ENCODE assay signal across 19 mouse cellular contexts in genomic region chr6:24451026-24451821, GRCm38 (mm10).
DNase-seq lines count a peak whose midpoint lies in the region; ATAC-seq lines count a peak whose summit lies in the region.
"Had no signal": no experiment of that assay in that cellular context is flagged by ENCODE, and none has a peak within 500 bp of the region (broad histone marks: within the 10 kb centered on the region; RNA-seq: fewer than 3 reads in every experiment).

No protein-coding gene starts in this region.

- no peaks in the 10 kb centered on the region for H3K36me3 ChIP-seq in hindbrain, embryonic 14.5 days (replicated peaks; ENCODE audit: control insufficient read depth, insufficient read depth)
- no peaks in the 10 kb centered on the region for H3K36me3 ChIP-seq in hindbrain, embryonic 16.5 days (ENCODE audit: control insufficient read depth, insufficient read depth, low read length)
- no peaks in the 10 kb centered on the region for H3K36me3 ChIP-seq in neural tube, embryonic 11.5 days (ENCODE audit: control insufficient read depth, insufficient read depth, low read length)
- no peaks in the 10 kb centered on the region for H3K36me3 ChIP-seq in neural tube, embryonic 15.5 days
- no peaks in the 10 kb centered on the region for H3K36me3 ChIP-seq in forebrain, embryonic 16.5 days (ENCODE audit: control insufficient read depth, insufficient read depth)
- H3K36me3 ChIP-seq in liver, embryonic 11.5 days (ENCODE audit: control insufficient read depth, insufficient read depth, low read length), result no peaks in the 10 kb centered on the region
- H3K36me3 ChIP-seq: hindbrain, embryonic 13.5 days; intestine, embryonic 15.5 days; midbrain, embryonic 10.5 days; neural tube, embryonic 12.5 days had no signal

- 84% methylated on average over 22 of the region's 22 CpGs for WGBS in hindbrain, embryonic 14.5 days
- WGBS in hindbrain, embryonic 16.5 days, result 85% methylated on average over 22 of the region's 22 CpGs
- WGBS in neural tube, embryonic 11.5 days, result 85% methylated on average over 22 of the region's 22 CpGs
- WGBS in neural tube, embryonic 15.5 days, result 79% methylated on average over 22 of the region's 22 CpGs
- 85% methylated on average over 22 of the region's 22 CpGs for WGBS in forebrain, embryonic 16.5 days
- WGBS in liver, embryonic 11.5 days, result 49% methylated on average over 22 of the region's 22 CpGs

- no peak overlapping the region for H3K9ac ChIP-seq in hindbrain, embryonic 14.5 days
- H3K9ac ChIP-seq in hindbrain, embryonic 16.5 days (ENCODE audit: low read depth, low read length), result no peak overlapping the region
- H3K9ac ChIP-seq in neural tube, embryonic 11.5 days (ENCODE audit: low read length), result no peak overlapping the region
- no peak overlapping the region for H3K9ac ChIP-seq in neural tube, embryonic 15.5 days (replicated peaks)
- H3K9ac ChIP-seq in forebrain, embryonic 16.5 days (replicated peaks; ENCODE audit: low read depth, low read length), result no peak overlapping the region
- H3K9ac ChIP-seq in liver, embryonic 11.5 days (ENCODE audit: low read depth, low read length), result no peak overlapping the region
- H3K9ac ChIP-seq: hindbrain, embryonic 13.5 days; intestine, embryonic 15.5 days; liver, postnatal 0 days; neural tube, embryonic 12.5 days had no signal

- DNase-seq in hindbrain, embryonic 14.5 days (ENCODE audit: low spot score), result peak; percentile 23
- DNase-seq in neural tube, embryonic 11.5 days (ENCODE audit: low spot score), result peak; percentile 9
- peak; percentile 31 for DNase-seq in kidney, postnatal 10 days
- no peak for DNase-seq in liver, embryonic 11.5 days (ENCODE audit: low spot score)
- DNase-seq: adrenal gland, adult 2 months; cerebellum, adult 9-11 months; gastrocnemius, adult 2 months; left cerebral cortex, postnatal 4 days; liver; liver, postnatal 0 days; lung, postnatal 4 days; right cerebral cortex, adult 18-20 months had no signal

- H3K4me3 ChIP-seq in hindbrain, embryonic 14.5 days (replicated peaks; ENCODE audit: low read length), result no peak overlapping the region
- H3K4me3 ChIP-seq in hindbrain, embryonic 16.5 days (ENCODE audit: low read length), result no peak overlapping the region
- H3K4me3 ChIP-seq in neural tube, embryonic 11.5 days (ENCODE audit: low read depth, low read length), result no peak overlapping the region
- no peak overlapping the region for H3K4me3 ChIP-seq in neural tube, embryonic 15.5 days (replicated peaks)
- no peak overlapping the region for H3K4me3 ChIP-seq in forebrain, embryonic 16.5 days (replicated peaks; ENCODE audit: low read length)
- H3K4me3 ChIP-seq in liver, embryonic 11.5 days (ENCODE audit: low read depth, low read length), result no peak overlapping the region
- H3K4me3 ChIP-seq: gastrocnemius, adult 2 months; hindbrain, embryonic 13.5 days; intestine, embryonic 15.5 days; midbrain, embryonic 10.5 days; neural tube, embryonic 12.5 days had no signal

- ATAC-seq in hindbrain, embryonic 14.5 days (ENCODE audit: low FRiP score), result no peak
- ATAC-seq in hindbrain, embryonic 16.5 days, result no peak
- ATAC-seq in neural tube, embryonic 11.5 days (ENCODE audit: insufficient read depth, low FRiP score, low TSS enrichment), result no peak
- ATAC-seq in neural tube, embryonic 15.5 days (ENCODE audit: low FRiP score), result no peak
- ATAC-seq in forebrain, embryonic 16.5 days, result no peak
- ATAC-seq in liver, embryonic 11.5 days (replicated peaks; ENCODE audit: low FRiP score), result no peak
- ATAC-seq: intestine, embryonic 15.5 days; liver, postnatal 0 days had no signal

- H3K27me3 ChIP-seq in hindbrain, embryonic 14.5 days (ENCODE audit: control insufficient read depth, insufficient read depth, low read length), result no peaks in the 10 kb centered on the region
- no peaks in the 10 kb centered on the region for H3K27me3 ChIP-seq in hindbrain, embryonic 16.5 days (replicated peaks; ENCODE audit: control insufficient read depth, insufficient read depth, low read length)
- no peaks in the 10 kb centered on the region for H3K27me3 ChIP-seq in neural tube, embryonic 11.5 days (ENCODE audit: control insufficient read depth, insufficient read depth, low read length)
- H3K27me3 ChIP-seq in neural tube, embryonic 15.5 days (replicated peaks), result no peaks in the 10 kb centered on the region
- H3K27me3 ChIP-seq in forebrain, embryonic 16.5 days (replicated peaks; ENCODE audit: control insufficient read depth, insufficient read depth, low read length), result no peaks in the 10 kb centered on the region
- no peaks in the 10 kb centered on the region for H3K27me3 ChIP-seq in liver, embryonic 11.5 days (replicated peaks; ENCODE audit: control insufficient read depth, insufficient read depth, low read length)
- H3K27me3 ChIP-seq: hindbrain, embryonic 13.5 days; intestine, embryonic 15.5 days; neural tube, embryonic 12.5 days had no signal

- H3K9me3 ChIP-seq in hindbrain, embryonic 14.5 days (ENCODE audit: control insufficient read depth, low read length), result no peaks in the 10 kb centered on the region
- no peaks in the 10 kb centered on the region for H3K9me3 ChIP-seq in hindbrain, embryonic 16.5 days (ENCODE audit: control insufficient read depth, low read length)
- H3K9me3 ChIP-seq in neural tube, embryonic 11.5 days (ENCODE audit: control insufficient read depth, low read length), result no peaks in the 10 kb centered on the region
- no peaks in the 10 kb centered on the region for H3K9me3 ChIP-seq in neural tube, embryonic 15.5 days (replicated peaks)
- H3K9me3 ChIP-seq in forebrain, embryonic 16.5 days (ENCODE audit: control insufficient read depth, low read length), result no peaks in the 10 kb centered on the region
- H3K9me3 ChIP-seq in liver, embryonic 11.5 days (ENCODE audit: control insufficient read depth, low read length), result no peaks in the 10 kb centered on the region
- H3K9me3 ChIP-seq: hindbrain, embryonic 13.5 days; intestine, embryonic 15.5 days had no signal

- no peak overlapping the region for H3K4me2 ChIP-seq in hindbrain, embryonic 14.5 days (replicated peaks)
- no peak overlapping the region for H3K4me2 ChIP-seq in hindbrain, embryonic 16.5 days (ENCODE audit: low read length)
- no peak overlapping the region for H3K4me2 ChIP-seq in neural tube, embryonic 11.5 days (ENCODE audit: low read depth)
- H3K4me2 ChIP-seq in neural tube, embryonic 15.5 days, result no peak overlapping the region
- no peak overlapping the region for H3K4me2 ChIP-seq in forebrain, embryonic 16.5 days (ENCODE audit: low read length)
- no peak overlapping the region for H3K4me2 ChIP-seq in liver, embryonic 11.5 days
- H3K4me2 ChIP-seq: hindbrain, embryonic 13.5 days; intestine, embryonic 15.5 days; neural tube, embryonic 12.5 days had no signal

- H3K27ac ChIP-seq in hindbrain, embryonic 14.5 days, result no peak overlapping the region
- no peak overlapping the region for H3K27ac ChIP-seq in hindbrain, embryonic 16.5 days (ENCODE audit: low read depth, low read length)
- H3K27ac ChIP-seq in neural tube, embryonic 11.5 days (ENCODE audit: low read depth, low read length), result no peak overlapping the region
- no peak overlapping the region for H3K27ac ChIP-seq in neural tube, embryonic 15.5 days (replicated peaks)
- no peak overlapping the region for H3K27ac ChIP-seq in forebrain, embryonic 16.5 days (ENCODE audit: low read length)
- H3K27ac ChIP-seq in liver, embryonic 11.5 days (ENCODE audit: low read depth, low read length), result no peak overlapping the region
- H3K27ac ChIP-seq: gastrocnemius, adult 2 months; hindbrain, embryonic 13.5 days; intestine, embryonic 15.5 days; midbrain, embryonic 10.5 days; neural tube, embryonic 12.5 days had no signal

- H3K4me1 ChIP-seq in hindbrain, embryonic 14.5 days (replicated peaks; ENCODE audit: control insufficient read depth, insufficient read depth, low read length), result no peaks in the 10 kb centered on the region
- no peaks in the 10 kb centered on the region for H3K4me1 ChIP-seq in hindbrain, embryonic 16.5 days (ENCODE audit: control insufficient read depth, insufficient read depth, low read depth, low read length)
- no peaks in the 10 kb centered on the region for H3K4me1 ChIP-seq in neural tube, embryonic 11.5 days (ENCODE audit: control insufficient read depth, insufficient read depth, low read length)
- no peaks in the 10 kb centered on the region for H3K4me1 ChIP-seq in neural tube, embryonic 15.5 days
- no peaks in the 10 kb centered on the region for H3K4me1 ChIP-seq in forebrain, embryonic 16.5 days (replicated peaks; ENCODE audit: control insufficient read depth, insufficient read depth, low read length)
- H3K4me1 ChIP-seq in liver, embryonic 11.5 days (replicated peaks; ENCODE audit: control insufficient read depth, insufficient read depth, low read length), result no peaks in the 10 kb centered on the region
- H3K4me1 ChIP-seq: hindbrain, embryonic 13.5 days; intestine, embryonic 15.5 days; midbrain, embryonic 10.5 days; neural tube, embryonic 12.5 days had no signal
